Mouse (Mus musculus) E14TG2a.4 (cell line): ENCODE data around the gene Hsf2bp.

Experiments used
- CTCF ChIP-seq: conservative IDR thresholded peaks from 2 replicates; pipeline ENCODE4 v1.5.1; 2014; ENCODE audit warnings: low read length
- NANOG ChIP-seq: IDR thresholded peaks from 2 replicates; pipeline ENCODE4 v1.6.1; 2014; ENCODE audit warnings: borderline replicate concordance, low read length, mixed read lengths

DNA sequence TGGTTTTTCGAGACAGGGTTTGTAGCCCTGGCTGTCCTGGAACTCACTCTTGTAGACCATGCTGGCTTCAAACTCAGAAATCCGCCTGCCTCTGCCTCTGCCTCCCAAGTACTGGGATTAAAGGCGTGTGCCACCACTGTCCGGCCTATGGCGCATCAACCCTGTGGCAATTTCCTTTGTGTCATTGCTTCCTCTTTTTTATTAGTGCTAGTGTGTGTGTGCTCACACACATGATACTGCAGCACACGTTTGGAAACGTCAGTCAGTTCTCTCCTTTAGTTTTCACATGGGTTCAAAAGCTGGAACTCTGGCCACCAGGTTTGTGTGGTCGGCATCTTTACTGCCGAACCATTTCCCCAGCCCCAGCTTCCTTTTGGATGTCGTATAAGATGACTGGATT lies 4.1 kb upstream of the Hsf2bp start:
- TF ChIP-seq CTCF = no peak
- no peak for TF ChIP-seq NANOG
